Comparison of ENCODE assay signal across 8 mouse cellular contexts in the genomic region with DNA sequence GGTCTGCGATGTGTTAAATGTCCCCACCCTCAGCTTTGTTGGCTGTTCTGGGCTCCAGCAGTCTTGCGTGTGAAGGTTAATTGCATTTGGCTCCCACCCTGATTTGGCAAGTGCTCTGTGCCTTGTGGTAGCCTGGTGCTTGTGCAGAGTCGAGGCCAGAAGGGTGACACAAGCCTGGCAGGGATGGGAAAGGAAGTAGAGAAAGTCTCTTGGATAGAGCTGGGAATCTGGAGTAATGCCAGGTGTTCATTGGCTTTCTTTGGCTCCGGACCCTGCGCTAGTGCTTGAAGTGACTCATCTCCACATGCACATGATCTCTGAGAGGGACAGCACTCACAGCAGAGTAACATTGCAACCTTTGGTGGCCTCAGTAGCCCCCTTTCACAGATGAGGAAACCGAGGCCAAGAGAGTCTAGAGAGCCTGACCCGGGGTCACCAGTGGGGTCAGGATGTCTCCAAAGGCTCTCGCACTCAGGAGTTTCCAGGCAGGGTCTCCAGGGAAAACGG.
A peak's percentile ranks its signal among the peaks of the same experiment; 100 is the strongest.
DNase-seq lines count a peak whose midpoint lies in the region; ATAC-seq and TF ChIP-seq lines count a peak whose summit lies in the region.

No protein-coding gene starts in this region.

- in situ Hi-C loops in ES-E14 (cut with MboI; ENCODE audit: low sequenced_read_pairs in 2 of 2, unreplicated experiment in 2 of 2) = no loop called here

- H3K4me3 ChIP-seq in ES-E14 (ENCODE audit: insufficient read depth in 1 of 2, low read depth in 1 of 2, low read length in 2 of 2, poor library complexity in 1 of 2, severe bottlenecking in 1 of 2) = peak overlapping the region; percentile 54 to 63
- peak overlapping the region; percentile 48 for H3K4me3 ChIP-seq in forebrain, embryonic 13.5 days
- H3K4me3 ChIP-seq in heart, embryonic 16.5 days (ENCODE audit: low read length) = peak overlapping the region; percentile 31
- H3K4me3 ChIP-seq in left cerebral cortex, adult 2 months = peak overlapping the region; percentile 46
- H3K4me3 ChIP-seq in midbrain, embryonic 11.5 days (ENCODE audit: low read depth, low read length) = peak overlapping the region; percentile 47

- H3K27me3 ChIP-seq in forebrain, embryonic 13.5 days = no peaks in the 10 kb centered on the region
- H3K27me3 ChIP-seq in heart, embryonic 16.5 days (ENCODE audit: control insufficient read depth, insufficient read depth, low read length) = peaks cover 9% of the 10 kb centered on the region; the same call in 1 of the 2 replicates
- H3K27me3 ChIP-seq in midbrain, embryonic 11.5 days (ENCODE audit: control insufficient read depth, insufficient read depth, low read length) = no peaks in the 10 kb centered on the region

- intact Hi-C loops in left cerebral cortex, adult 2 months (cut with DNase I) = loop anchor here (5.0 kb wide), 1 partner anchor 211 kb away; the partner anchor contains the start of gene Btbd11

- peak; percentile 81 for ATAC-seq in forebrain, embryonic 13.5 days
- ATAC-seq in heart, embryonic 16.5 days (replicated peaks; ENCODE audit: extremely low read depth, insufficient read depth, low FRiP score) = 0 out of 2 replicates have a peak, but pooled peaks have one; percentile 35
- ATAC-seq in midbrain, embryonic 11.5 days (ENCODE audit: low FRiP score) = peak; percentile 11; the same call in 1 of the 2 replicates
- ATAC-seq in erythroblast, adult 5-6 weeks (replicated peaks; ENCODE audit: low FRiP score, poor library complexity, severe bottlenecking) = no peak

- no peak; the same call in 1 of the 2 replicates for TF ChIP-seq CTCF in left cerebral cortex, adult 2 months (IDR thresholded peaks at IDR 0.05)

- H3K4me2 ChIP-seq in forebrain, embryonic 13.5 days = peak overlapping the region; percentile 82
- peak overlapping the region; percentile 75 for H3K4me2 ChIP-seq in heart, embryonic 16.5 days (ENCODE audit: low read depth, low read length)
- peak overlapping the region; percentile 87 for H3K4me2 ChIP-seq in midbrain, embryonic 11.5 days

- no peaks in the 10 kb centered on the region for H3K9me3 ChIP-seq in ES-E14 (ENCODE audit: control insufficient read depth, insufficient read depth, low read depth, low read length)
- H3K9me3 ChIP-seq in forebrain, embryonic 13.5 days (replicated peaks) = no peaks in the 10 kb centered on the region
- no peaks in the 10 kb centered on the region for H3K9me3 ChIP-seq in heart, embryonic 16.5 days (replicated peaks; ENCODE audit: control insufficient read depth, low read length)
- H3K9me3 ChIP-seq in midbrain, embryonic 11.5 days (ENCODE audit: control insufficient read depth, low read length) = no peaks in the 10 kb centered on the region

- WGBS in forebrain, embryonic 13.5 days = 37% methylated on average over 9 of the region's 9 CpGs
- 31% methylated on average over 9 of the region's 9 CpGs for WGBS in heart, embryonic 16.5 days
- WGBS in midbrain, embryonic 11.5 days = 55% methylated on average over 9 of the region's 9 CpGs

- no peaks in the 10 kb centered on the region for H3K36me3 ChIP-seq in ES-E14 (ENCODE audit: control insufficient read depth, insufficient read depth, low read length, poor library complexity, severe bottlenecking)
- no peaks in the 10 kb centered on the region for H3K36me3 ChIP-seq in forebrain, embryonic 13.5 days (ENCODE audit: poor library complexity, severe bottlenecking)
- H3K36me3 ChIP-seq in heart, embryonic 16.5 days (ENCODE audit: control insufficient read depth, insufficient read depth) = no peaks in the 10 kb centered on the region
- H3K36me3 ChIP-seq in midbrain, embryonic 11.5 days (ENCODE audit: control insufficient read depth, insufficient read depth, low read length) = no peaks in the 10 kb centered on the region

- H3K4me1 ChIP-seq in ES-E14 (ENCODE audit: control insufficient read depth in 2 of 2, insufficient read depth in 2 of 2, low read length in 2 of 2, poor library complexity in 1 of 2) = peaks cover 2 to 11% of the 10 kb centered on the region in 2 experiments; a peak in 3 of 4 replicates
- peaks cover 9% of the 10 kb centered on the region for H3K4me1 ChIP-seq in forebrain, embryonic 13.5 days
- H3K4me1 ChIP-seq in heart, embryonic 16.5 days (ENCODE audit: control insufficient read depth, insufficient read depth, low read length) = peaks cover 3% of the 10 kb centered on the region; the same call in 1 of the 2 replicates
- no peaks in the 10 kb centered on the region for H3K4me1 ChIP-seq in midbrain, embryonic 11.5 days (ENCODE audit: control insufficient read depth, insufficient read depth, low read length)

- no peak overlapping the region for H3K27ac ChIP-seq in ES-E14 (ENCODE audit: insufficient read depth, low read depth, low read length, poor library complexity, severe bottlenecking)
- no peak overlapping the region for H3K27ac ChIP-seq in forebrain, embryonic 13.5 days
- no peak overlapping the region for H3K27ac ChIP-seq in heart, embryonic 16.5 days (ENCODE audit: low read length)
- no peak overlapping the region for H3K27ac ChIP-seq in left cerebral cortex, adult 2 months
- no peak overlapping the region for H3K27ac ChIP-seq in midbrain, embryonic 11.5 days (ENCODE audit: low read depth, low read length)

- DNase-seq in ES-E14 (ENCODE audit: low read depth, low spot score) = no peak
- peak; percentile 90 for DNase-seq in brain, adult 2 months (ENCODE audit: low read depth, low spot score)
- DNase-seq in left cerebral cortex, adult 2 months (ENCODE audit: extremely low spot score in 1 of 2, low spot score in 2 of 2) = peak in 1 of 2 experiments; percentile 23
- peak; percentile 86 for DNase-seq in midbrain, embryonic 11.5 days (ENCODE audit: low spot score, missing footprints)
- DNase-seq in MN1 (ENCODE audit: low spot score) = no peak

- H3K9ac ChIP-seq in ES-E14 (ENCODE audit: insufficient read depth, low read depth, low read length, poor library complexity, severe bottlenecking) = peak overlapping the region; percentile 57; the same call in 1 of the 2 replicates
- peak overlapping the region; percentile 70 for H3K9ac ChIP-seq in forebrain, embryonic 13.5 days
- H3K9ac ChIP-seq in heart, embryonic 16.5 days (ENCODE audit: low read length) = peak overlapping the region; percentile 42
- H3K9ac ChIP-seq in midbrain, embryonic 11.5 days (ENCODE audit: low read length) = peak overlapping the region; percentile 81

TF ChIP-seq in ES-E14, 5 proteins besides CTCF, POLR2A, EP300 and RAD21:
- TF ChIP-seq ZC3H11A (IDR thresholded peaks at IDR 0.05; ENCODE audit: borderline replicate concordance, low read depth, low read length) (no peak), ZNF384 (IDR thresholded peaks at IDR 0.05; ENCODE audit: low read depth, low read length) (no peak), CHD2 (IDR thresholded peaks at IDR 0.05; ENCODE audit: low read depth, low read length) (no peak), MAFK (IDR thresholded peaks at IDR 0.05; ENCODE audit: insufficient read depth, low read depth, low read length) (no peak), HCFC1 (IDR thresholded peaks at IDR 0.05; ENCODE audit: borderline replicate concordance, insufficient read depth, low read length) (no peak)

Comparison
In these comparisons a context has a peak if more than half of its experiments do, and no peak if none do; other contexts are left out.
1. DNase-seq: peak in brain, adult 2 months (single experiment) and midbrain, embryonic 11.5 days (single experiment); none in ES-E14 (single experiment) and MN1 (single experiment).
2. Peak in every context shown above with its lines, with median percentiles within 50 percentile points of each other: H3K4me3 ChIP-seq, H3K9ac ChIP-seq and H3K4me2 ChIP-seq.